Mouse (Mus musculus): ENCODE data around the gene Tnfrsf23.

GRCm38 (mm10) chr7:143628540-143628939 lies 57.1 kb downstream of the Tnfrsf23 start, which contains the start of gene Tnfrsf26:
- TF ChIP-seq E2F4 (IDR thresholded peaks at IDR 0.05; ENCODE audit: insufficient replicate concordance, low read depth, low read length): no peak
- no peak for TF ChIP-seq POLR2A (IDR thresholded peaks at IDR 0.05; ENCODE audit: low read depth, low read length)
- TF ChIP-seq CTCF (conservative IDR thresholded peaks at IDR 0.05 in 1 of 2, IDR thresholded peaks at IDR 0.05 in 1 of 2; ENCODE audit: low read depth in 2 of 2, low read length in 2 of 2): no peak

Measured in CH12.LX (cell line).